15 mouse cellular contexts compared by ENCODE assay signal in the genomic region with DNA sequence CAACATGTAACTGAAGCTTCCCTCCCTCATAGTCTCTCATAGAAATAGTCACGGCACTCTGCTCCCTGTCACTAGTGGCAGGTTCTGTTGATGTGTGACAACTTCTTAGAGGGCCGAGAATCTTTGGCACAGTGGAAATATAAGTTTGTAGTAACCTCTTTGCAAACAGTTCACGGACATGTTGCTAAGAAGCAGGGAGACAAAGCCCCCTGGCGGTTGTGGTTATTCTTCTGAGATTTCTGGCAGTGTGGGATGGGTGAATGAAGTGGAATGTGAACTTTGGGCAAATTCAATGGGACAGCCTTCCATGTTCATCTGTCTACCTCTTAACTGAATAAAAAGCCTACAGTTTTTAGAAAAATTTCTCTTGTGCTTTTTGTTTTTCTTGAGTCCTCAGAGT. TPM values are rescaled to one million over a fixed set of nuclear protein-coding genes. Genes with fewer than 3 reads are reported as not detected.
DNase-seq lines count a peak whose midpoint lies in the region; ATAC-seq and TF ChIP-seq lines count a peak whose summit lies in the region.
"Had no signal": no experiment of that assay in that cellular context is flagged by ENCODE, and none has a peak within 500 bp of the region (broad histone marks: within the 10 kb centered on the region; RNA-seq: fewer than 3 reads in every experiment).

No protein-coding gene starts in this region.

- H3K36me3 ChIP-seq in hindbrain, embryonic 15.5 days, result peaks cover 54% of the 10 kb centered on the region
- peaks cover 68% of the 10 kb centered on the region for H3K36me3 ChIP-seq in hindbrain, embryonic 10.5 days
- H3K36me3 ChIP-seq in liver, adult 2 months (ENCODE audit: control insufficient read depth, insufficient read depth, low read length), result peaks cover 47% of the 10 kb centered on the region
- peaks cover 13% of the 10 kb centered on the region; the same call in 1 of the 2 replicates for H3K36me3 ChIP-seq in stomach, postnatal 0 days (ENCODE audit: control insufficient read depth, insufficient read depth, low read length)

- DNase-seq in hindbrain, embryonic 10.5 days (ENCODE audit: low spot score), result no peak
- no peak for DNase-seq in liver, adult 2 months (ENCODE audit: extremely low read depth, low read depth, low spot score)
- DNase-seq in liver, result no peak
- DNase-seq in thymus, postnatal 14 days, result peak; percentile 24
- DNase-seq in thymus, postnatal 10 days (ENCODE audit: low spot score in 2 of 2), result no peak
- no peak for DNase-seq in stomach, postnatal 0 days (ENCODE audit: low spot score)
- DNase-seq: adrenal gland, postnatal 10 days; cerebellum, adult 9-11 months; layer of hippocampus, postnatal 36 days; right cerebral cortex, postnatal 4 days had no signal

- 75% methylated on average over 4 of the region's 4 CpGs for WGBS in hindbrain, embryonic 15.5 days
- 88% methylated on average over 4 of the region's 4 CpGs for WGBS in hindbrain, embryonic 10.5 days
- 91% methylated on average over 4 of the region's 4 CpGs for WGBS in liver, adult 2 months
- WGBS in stomach, postnatal 0 days, result 66% methylated on average over 4 of the region's 4 CpGs

- no peak for TF ChIP-seq CTCF in liver, adult 2 months (IDR thresholded peaks at IDR 0.05; ENCODE audit: low read depth, low read length)
- peak; percentile 29 for TF ChIP-seq CTCF in stomach, postnatal 0 days (IDR thresholded peaks at IDR 0.05; ENCODE audit: low read depth)

- H3K4me3 ChIP-seq in hindbrain, embryonic 15.5 days, result no peak overlapping the region
- no peak overlapping the region for H3K4me3 ChIP-seq in hindbrain, embryonic 10.5 days
- H3K4me3 ChIP-seq in liver, adult 2 months (ENCODE audit: insufficient read depth, low read depth, low read length), result no peak overlapping the region
- H3K4me3 ChIP-seq in stomach, postnatal 0 days (ENCODE audit: low read depth, low read length), result no peak overlapping the region
- H3K4me3 ChIP-seq: forebrain, embryonic 15.5 days; limb, embryonic 12.5 days; neural tube, embryonic 15.5 days had no signal

- no peak for ATAC-seq in hindbrain, embryonic 15.5 days (ENCODE audit: low FRiP score, low read depth)
- ATAC-seq in stomach, postnatal 0 days (ENCODE audit: low FRiP score, low TSS enrichment), result no peak
- no peak for ATAC-seq in inflammation-experienced regulatory T-cells, adult 6 months
- ATAC-seq: forebrain, embryonic 15.5 days had no signal

- no peak overlapping the region for H3K9ac ChIP-seq in hindbrain, embryonic 15.5 days
- H3K9ac ChIP-seq in liver, adult 2 months (ENCODE audit: low read depth, low read length), result no peak overlapping the region
- no peak overlapping the region for H3K9ac ChIP-seq in stomach, postnatal 0 days (ENCODE audit: low read length)
- H3K9ac ChIP-seq: forebrain, embryonic 15.5 days; limb, embryonic 12.5 days; neural tube, embryonic 15.5 days had no signal

- 0 out of 2 replicates have a peak overlapping the region, but pooled peaks have one; percentile 12 for H3K27ac ChIP-seq in hindbrain, embryonic 15.5 days (replicated peaks)
- H3K27ac ChIP-seq in hindbrain, embryonic 10.5 days, result no peak overlapping the region
- peak overlapping the region; percentile 69 for H3K27ac ChIP-seq in liver, adult 2 months (replicated peaks; ENCODE audit: insufficient read depth, low read depth, low read length)
- H3K27ac ChIP-seq in stomach, postnatal 0 days (replicated peaks), result no peak overlapping the region
- H3K27ac ChIP-seq: forebrain, embryonic 15.5 days; limb, embryonic 12.5 days; neural tube, embryonic 15.5 days had no signal

- H3K4me1 ChIP-seq in hindbrain, embryonic 15.5 days (replicated peaks), result no peaks in the 10 kb centered on the region
- H3K4me1 ChIP-seq in hindbrain, embryonic 10.5 days (replicated peaks), result no peaks in the 10 kb centered on the region
- H3K4me1 ChIP-seq in liver, adult 2 months (ENCODE audit: control insufficient read depth, insufficient read depth, low read length), result peaks cover 18% of the 10 kb centered on the region
- H3K4me1 ChIP-seq in stomach, postnatal 0 days (replicated peaks; ENCODE audit: control insufficient read depth, insufficient read depth), result no peaks in the 10 kb centered on the region
- H3K4me1 ChIP-seq: forebrain, embryonic 15.5 days; limb, embryonic 12.5 days; neural tube, embryonic 15.5 days had no signal

- H3K9me3 ChIP-seq in hindbrain, embryonic 15.5 days, result no peaks in the 10 kb centered on the region
- no peaks in the 10 kb centered on the region for H3K9me3 ChIP-seq in hindbrain, embryonic 10.5 days
- H3K9me3 ChIP-seq in stomach, postnatal 0 days (ENCODE audit: control insufficient read depth, low read length), result no peaks in the 10 kb centered on the region
- H3K9me3 ChIP-seq: forebrain, embryonic 15.5 days; limb, embryonic 12.5 days; neural tube, embryonic 15.5 days had no signal

- TF ChIP-seq EP300 in stomach, postnatal 0 days (optimal IDR thresholded peaks at IDR 0.05), result no peak

- no peaks in the 10 kb centered on the region for H3K79me2 ChIP-seq in liver, adult 2 months (ENCODE audit: control insufficient read depth, insufficient read depth, low read length)

- H3K27me3 ChIP-seq in hindbrain, embryonic 15.5 days, result no peaks in the 10 kb centered on the region
- H3K27me3 ChIP-seq in hindbrain, embryonic 10.5 days (ENCODE audit: insufficient read depth, poor library complexity, severe bottlenecking), result no peaks in the 10 kb centered on the region
- H3K27me3 ChIP-seq in liver, adult 2 months (ENCODE audit: control insufficient read depth, insufficient read depth, low read length), result no peaks in the 10 kb centered on the region
- no peaks in the 10 kb centered on the region for H3K27me3 ChIP-seq in stomach, postnatal 0 days (ENCODE audit: control insufficient read depth, insufficient read depth, low read length)
- H3K27me3 ChIP-seq: forebrain, embryonic 15.5 days; limb, embryonic 12.5 days; neural tube, embryonic 15.5 days had no signal

- no peak for TF ChIP-seq POLR2A in liver, adult 2 months (IDR thresholded peaks at IDR 0.05; ENCODE audit: extremely low read depth, insufficient read depth, low read length)

- H3K4me2 ChIP-seq in hindbrain, embryonic 15.5 days, result no peak overlapping the region
- H3K4me2 ChIP-seq in stomach, postnatal 0 days (replicated peaks; ENCODE audit: low read depth), result no peak overlapping the region
- H3K4me2 ChIP-seq: forebrain, embryonic 15.5 days; limb, embryonic 12.5 days; neural tube, embryonic 15.5 days had no signal

RNA-seq across cellular contexts. Expression of gene Slc20a1, which starts 12.7 kb away (rescaled TPM):
- 47.8 and 48.3 TPM in 2 replicates for polyA plus RNA-seq in hindbrain, embryonic 15.5 days (2015; fragmentation: Nextera tagmentation; extraction: Ambion mirVana)
- polyA plus RNA-seq in hindbrain, embryonic 10.5 days (2016; fragmentation: Nextera tagmentation; extraction: Ambion mirVana), result 37.8 and 46.9 TPM in 2 replicates
- 24.9 and 36.0 TPM in 2 replicates for total RNA-seq in liver, adult 2 months (2014; rRNA removed)
- 7.8 and 9.4 TPM in 2 replicates for polyA plus RNA-seq in liver, adult 2 months (2012; rRNA removed)
- polyA plus RNA-seq in stomach, postnatal 0 days (2015; fragmentation: Nextera tagmentation; extraction: Ambion mirVana), result 8.9 TPM in 2 replicates
- 100 to 1,000 TPM in 1 of 3 experiments, 10 to 100 TPM in 2; 95.3 to 104 (median 98.9) TPM for polyA plus RNA-seq in inflammation-experienced regulatory T-cells, adult 6 months (2017; shearing (Covaris generic))

Comparison
In these comparisons a context has a peak if more than half of its experiments do, and no peak if none do; other contexts are left out.
1. H3K27ac ChIP-seq: peak in hindbrain, embryonic 15.5 days (single experiment) and liver, adult 2 months (single experiment); none in hindbrain, embryonic 10.5 days (single experiment) and stomach, postnatal 0 days (single experiment).